ENCODE assay signal across 32 mouse cellular contexts in the genomic region with DNA sequence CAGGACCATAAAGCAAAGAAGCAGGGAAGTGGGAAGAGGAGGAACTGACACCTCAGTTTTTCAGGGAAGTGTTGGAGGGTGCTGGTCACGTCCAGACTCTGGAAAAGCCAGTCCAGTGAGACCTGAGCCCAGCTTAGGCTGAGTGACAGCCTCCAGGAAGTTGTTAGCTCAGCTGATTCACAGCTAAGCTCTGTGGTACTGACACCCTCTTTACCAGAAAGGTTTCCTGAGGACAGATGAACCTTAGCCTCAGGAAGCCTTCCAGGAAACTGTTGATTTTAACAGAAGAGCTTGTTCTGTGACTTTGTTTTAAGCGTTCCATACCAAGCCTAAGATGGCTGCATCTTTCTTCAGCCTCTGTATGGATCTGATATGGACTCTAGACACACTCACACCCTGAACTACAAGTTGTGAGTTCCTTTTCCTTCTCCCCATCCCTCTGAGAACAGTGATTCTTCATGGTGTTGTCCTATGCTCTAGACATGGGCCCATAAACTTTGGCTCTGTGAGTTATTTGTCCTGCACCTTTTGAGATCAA. TPM values are rescaled to one million over a fixed set of nuclear protein-coding genes. Genes with fewer than 3 reads are reported as not detected.
DNase-seq lines count a peak whose midpoint lies in the region; ATAC-seq and TF ChIP-seq lines count a peak whose summit lies in the region.
"Had no signal": no experiment of that assay in that cellular context is flagged by ENCODE, and none has a peak within 500 bp of the region (broad histone marks: within the 10 kb centered on the region; RNA-seq: fewer than 3 reads in every experiment).

No protein-coding gene starts in this region.

- H3K4me3 ChIP-seq in forebrain, embryonic 14.5 days (ENCODE audit: low read depth, low read length): no peak overlapping the region
- no peak overlapping the region for H3K4me3 ChIP-seq in midbrain, postnatal 0 days (ENCODE audit: low read depth, low read length)
- H3K4me3 ChIP-seq: embryonic facial prominence, embryonic 10.5 days; embryonic facial prominence, embryonic 15.5 days; forebrain, embryonic 12.5 days; gastrocnemius, adult 2 months; heart, adult 2 months; heart, embryonic 13.5 days; limb, embryonic 12.5 days; megakaryocyte, embryonic 14.5 days; midbrain, embryonic 12.5 days; neural tube, embryonic 15.5 days; stomach, embryonic 15.5 days had no signal

- H3K27ac ChIP-seq in forebrain, embryonic 14.5 days (ENCODE audit: low read depth, low read length): no peak overlapping the region
- no peak overlapping the region for H3K27ac ChIP-seq in midbrain, postnatal 0 days (ENCODE audit: low read depth, low read length)
- H3K27ac ChIP-seq: embryonic facial prominence, embryonic 10.5 days; embryonic facial prominence, embryonic 15.5 days; forebrain, embryonic 12.5 days; gastrocnemius, adult 2 months; heart, adult 2 months; heart, embryonic 13.5 days; hindbrain, embryonic 14.5 days; limb, embryonic 12.5 days; midbrain, embryonic 12.5 days; neural tube, embryonic 15.5 days; stomach, embryonic 15.5 days had no signal

- ATAC-seq in activated CD4-positive, CD25-positive, alpha-beta regulatory T cell, adult 4 months: peak; percentile 93
- no peak for ATAC-seq in forebrain, embryonic 14.5 days
- no peak for ATAC-seq in midbrain, postnatal 0 days (ENCODE audit: low FRiP score)
- ATAC-seq: liver, postnatal 0 days had no signal

- 70% methylated on average over 2 of the region's 2 CpGs for WGBS in forebrain, embryonic 14.5 days
- 83% methylated on average over 2 of the region's 2 CpGs for WGBS in midbrain, postnatal 0 days

- no peak for TF ChIP-seq CTCF in midbrain, postnatal 0 days (IDR thresholded peaks at IDR 0.05)

- H3K27me3 ChIP-seq in forebrain, embryonic 14.5 days (replicated peaks; ENCODE audit: control insufficient read depth, insufficient read depth, low read length): no peaks in the 10 kb centered on the region
- no peaks in the 10 kb centered on the region for H3K27me3 ChIP-seq in midbrain, postnatal 0 days (ENCODE audit: insufficient read depth, low read length)
- H3K27me3 ChIP-seq: embryonic facial prominence, embryonic 15.5 days; forebrain, embryonic 12.5 days; heart, embryonic 13.5 days; limb, embryonic 12.5 days; midbrain, embryonic 12.5 days; neural tube, embryonic 15.5 days; stomach, embryonic 15.5 days had no signal

- H3K36me3 ChIP-seq in forebrain, embryonic 14.5 days (ENCODE audit: control insufficient read depth, insufficient read depth, low read length): no peaks in the 10 kb centered on the region
- no peaks in the 10 kb centered on the region for H3K36me3 ChIP-seq in midbrain, postnatal 0 days (ENCODE audit: insufficient read depth, low read length)
- H3K36me3 ChIP-seq: embryonic facial prominence, embryonic 10.5 days; embryonic facial prominence, embryonic 15.5 days; forebrain, embryonic 12.5 days; heart, embryonic 13.5 days; limb, embryonic 12.5 days; midbrain, embryonic 12.5 days; neural tube, embryonic 15.5 days; stomach, embryonic 15.5 days had no signal

- H3K9ac ChIP-seq in forebrain, embryonic 14.5 days (ENCODE audit: low read length): no peak overlapping the region
- no peak overlapping the region for H3K9ac ChIP-seq in midbrain, postnatal 0 days (replicated peaks; ENCODE audit: low read length, poor library complexity, severe bottlenecking)
- H3K9ac ChIP-seq: embryonic facial prominence, embryonic 15.5 days; forebrain, embryonic 12.5 days; heart, embryonic 13.5 days; hindbrain, embryonic 14.5 days; limb, embryonic 12.5 days; liver, postnatal 0 days; midbrain, embryonic 12.5 days; neural tube, embryonic 15.5 days; stomach, embryonic 15.5 days had no signal

- no peak overlapping the region for H3K4me2 ChIP-seq in forebrain, embryonic 14.5 days (ENCODE audit: low read length)
- no peak overlapping the region for H3K4me2 ChIP-seq in midbrain, postnatal 0 days (ENCODE audit: low read depth, low read length, poor library complexity, severe bottlenecking)
- H3K4me2 ChIP-seq: embryonic facial prominence, embryonic 15.5 days; forebrain, embryonic 12.5 days; heart, embryonic 13.5 days; hindbrain, embryonic 14.5 days; limb, embryonic 12.5 days; liver, embryonic 11.5 days; midbrain, embryonic 12.5 days; neural tube, embryonic 15.5 days; stomach, embryonic 15.5 days had no signal

- no peaks in the 10 kb centered on the region for H3K9me3 ChIP-seq in forebrain, embryonic 14.5 days (replicated peaks; ENCODE audit: control insufficient read depth, low read length)
- H3K9me3 ChIP-seq in midbrain, postnatal 0 days (ENCODE audit: low read length): no peaks in the 10 kb centered on the region
- H3K9me3 ChIP-seq: embryonic facial prominence, embryonic 10.5 days; embryonic facial prominence, embryonic 15.5 days; forebrain, embryonic 12.5 days; heart, embryonic 13.5 days; limb, embryonic 12.5 days; midbrain, embryonic 12.5 days; neural tube, embryonic 15.5 days; stomach, embryonic 15.5 days had no signal

- H3K4me1 ChIP-seq in forebrain, embryonic 14.5 days (ENCODE audit: control insufficient read depth, insufficient read depth, low read length): no peaks in the 10 kb centered on the region
- no peaks in the 10 kb centered on the region for H3K4me1 ChIP-seq in midbrain, postnatal 0 days (ENCODE audit: insufficient read depth, low read length)
- H3K4me1 ChIP-seq: embryonic facial prominence, embryonic 10.5 days; embryonic facial prominence, embryonic 15.5 days; forebrain, embryonic 12.5 days; heart, embryonic 13.5 days; limb, embryonic 12.5 days; midbrain, embryonic 12.5 days; neural tube, embryonic 15.5 days; stomach, embryonic 15.5 days had no signal

- DNase-seq in kidney, adult 9 months: peak; percentile 17
- no peak for DNase-seq in kidney, adult 18-20 months
- DNase-seq in CD4-positive helper T cell, adult 2 months (ENCODE audit: low read depth, low spot score): peak; percentile 47
- DNase-seq in naive thymus-derived CD4-positive, alpha-beta T cell, adult 2 months (ENCODE audit: low read depth): peak; percentile 62
- DNase-seq in Muller cell, postnatal 12 days (ENCODE audit: inconsistent ontology term): no peak
- no peak for DNase-seq in forebrain, embryonic 14.5 days (ENCODE audit: low spot score)
- DNase-seq in midbrain, postnatal 0 days (ENCODE audit: low spot score): no peak
- DNase-seq: adrenal gland, adult 8-10 months; cerebellum, adult 2 months; cerebellum, postnatal 14 days; gastrocnemius, adult 2 months; gastrocnemius, postnatal 36 days; heart, adult 2 months; heart, postnatal 10 days; kidney, adult 8-10 months; kidney, postnatal 14 days; liver, postnatal 0 days; lung, postnatal 36 days; right cerebral cortex, postnatal 25 days had no signal

RNA-seq across cellular contexts. Expression of gene Rasgrp1, which starts 31.6 kb away (rescaled TPM):
- polyA plus RNA-seq in activated CD4-positive, CD25-positive, alpha-beta regulatory T cell, adult 4 months (2017; shearing (Covaris generic)): 10 to 100 TPM; 62.0 to 66.3 TPM
- 3.5 and 5.1 TPM in 2 replicates for polyA plus RNA-seq in forebrain, embryonic 14.5 days (2014; fragmentation: Nextera tagmentation; extraction: Ambion mirVana)
- 5.4 and 6.6 TPM in 2 replicates for total RNA-seq in midbrain, postnatal 0 days (2014; rRNA removed)
- 3.1 and 3.5 TPM in 2 replicates for polyA plus RNA-seq in midbrain, postnatal 0 days (2015; fragmentation: Nextera tagmentation; extraction: Ambion mirVana)
- total RNA-seq: MEL had no signal

Comparison
In these comparisons a context has a peak if more than half of its experiments do, and no peak if none do; other contexts are left out.
1. DNase-seq: peak in kidney, adult 9 months (single experiment), CD4-positive helper T cell, adult 2 months (single experiment) and naive thymus-derived CD4-positive, alpha-beta T cell, adult 2 months (single experiment); none in kidney, adult 18-20 months (single experiment), Muller cell, postnatal 12 days (single experiment), forebrain, embryonic 14.5 days (single experiment) and midbrain, postnatal 0 days (single experiment).
2. RNA of gene Rasgrp1, which starts 31.6 kb away (polyA plus RNA-seq): 62.0 to 66.3 TPM in activated CD4-positive, CD25-positive, alpha-beta regulatory T cell, adult 4 months; 3.1 to 3.5 TPM in midbrain, postnatal 0 days and 3.5 to 5.1 TPM in forebrain, embryonic 14.5 days; every median in the first group is over 10 times any median in the second.